Mouse (Mus musculus): ENCODE results near the gene Rpl24. TPM values are rescaled to one million over a fixed set of nuclear protein-coding genes. Genes with fewer than 3 reads are reported as not detected.

Rpl24 gene
- total RNA-seq (2023): 1,040 TPM

GRCm38 (mm10) chr16:55966212-55966871, at the start of gene Rpl24:
Rpl24 (plus strand) TSS chr16:55966275.

GRCm38 (mm10) chr16:55934453-55935037, 31.5 kb upstream of the Rpl24 start, which contains the start of gene Cep97:
Cep97 (minus strand) TSS chr16:55934855.

GRCm38 (mm10) chr16:55973431-55974255, 7.6 kb downstream of the Rpl24 start, which contains the start of gene Zbtb11:
Zbtb11 (plus strand) TSS chr16:55973883.

Other genes starting within 250 kb of the Rpl24 start
- gene Nfkbiz, start 127.4 kb upstream of the Rpl24 start, total RNA-seq (2023): 87.6 TPM
- gene Nxpe3, start 71.0 kb upstream of the Rpl24 start, total RNA-seq (2023): 9.1 TPM
- 61.5 TPM for gene Cep97, start 31.4 kb upstream of the Rpl24 start, total RNA-seq (2023)
- gene Zbtb11, start 7.6 kb downstream of the Rpl24 start, total RNA-seq (2023): 45.5 TPM
- 95.4 TPM for gene Pcnp, start 63.5 kb downstream of the Rpl24 start, total RNA-seq (2023)
- gene Trmt10c, start 71.5 kb downstream of the Rpl24 start, total RNA-seq (2023): 14.1 TPM
- 81.0 TPM for gene Senp7, start 82.1 kb downstream of the Rpl24 start, total RNA-seq (2023)
- gene Impg2, start 238.0 kb downstream of the Rpl24 start, total RNA-seq (2023): 2.2 TPM

All from CD8-positive naive resting alpha-beta T cell, adult 57 days (primary cell).